ENCODE assay signal across 13 mouse cellular contexts in genomic region chr10:99127691-99128261, GRCm38 (mm10). TPM values are rescaled to one million over a fixed set of nuclear protein-coding genes. Genes with fewer than 3 reads are reported as not detected.
DNase-seq lines count a peak whose midpoint lies in the region; ATAC-seq and TF ChIP-seq lines count a peak whose summit lies in the region.
"Had no signal": no experiment of that assay in that cellular context is flagged by ENCODE, and none has a peak within 500 bp of the region (broad histone marks: within the 10 kb centered on the region; RNA-seq: fewer than 3 reads in every experiment).

No protein-coding gene starts in this region.

- 59% methylated on average over 11 of the region's 11 CpGs for WGBS in lung, postnatal 0 days
- WGBS in limb, embryonic 15.5 days = 59% methylated on average over 11 of the region's 11 CpGs
- WGBS in forebrain, embryonic 13.5 days = 88% methylated on average over 11 of the region's 11 CpGs
- WGBS in hindbrain, embryonic 11.5 days = 80% methylated on average over 11 of the region's 11 CpGs

- TF ChIP-seq EP300 in lung, postnatal 0 days (IDR thresholded peaks at IDR 0.05) = no peak

- H3K36me3 ChIP-seq in lung, postnatal 0 days (ENCODE audit: insufficient read depth, low read length) = no peaks in the 10 kb centered on the region; the same call in 1 of the 2 replicates
- 0 out of 2 replicates have a peak, but pooled peaks cover 2% of the 10 kb centered on the region for H3K36me3 ChIP-seq in limb, embryonic 15.5 days
- peaks cover 49% of the 10 kb centered on the region for H3K36me3 ChIP-seq in forebrain, embryonic 13.5 days (ENCODE audit: poor library complexity, severe bottlenecking)
- H3K36me3 ChIP-seq in hindbrain, embryonic 11.5 days (ENCODE audit: control insufficient read depth, insufficient read depth, low read length) = no peaks in the 10 kb centered on the region
- H3K36me3 ChIP-seq: heart, embryonic 15.5 days had no signal

- TF ChIP-seq CTCF in lung, postnatal 0 days (IDR thresholded peaks at IDR 0.05) = no peak

- H3K9ac ChIP-seq in lung, postnatal 0 days (replicated peaks; ENCODE audit: low read depth) = no peak overlapping the region
- H3K9ac ChIP-seq in limb, embryonic 15.5 days = no peak overlapping the region
- no peak overlapping the region for H3K9ac ChIP-seq in forebrain, embryonic 13.5 days
- H3K9ac ChIP-seq in hindbrain, embryonic 11.5 days (ENCODE audit: low read depth, low read length) = no peak overlapping the region
- H3K9ac ChIP-seq: heart, embryonic 15.5 days had no signal

- no peak for ATAC-seq in lung, postnatal 0 days
- no peak for ATAC-seq in limb, embryonic 15.5 days (ENCODE audit: insufficient number of reproducible peaks, low FRiP score, low TSS enrichment, low read depth)
- ATAC-seq in neutrophil, adult 5-6 weeks (ENCODE audit: extremely low read depth, insufficient number of reproducible peaks, low FRiP score, poor library complexity, severe bottlenecking) = peak; percentile 57
- ATAC-seq in forebrain, embryonic 13.5 days = no peak
- ATAC-seq in hindbrain, embryonic 11.5 days (ENCODE audit: low FRiP score) = no peak
- ATAC-seq: midbrain, embryonic 16.5 days had no signal

- no peaks in the 10 kb centered on the region for H3K9me3 ChIP-seq in lung, postnatal 0 days (ENCODE audit: low read length)
- H3K9me3 ChIP-seq in limb, embryonic 15.5 days = no peaks in the 10 kb centered on the region
- no peaks in the 10 kb centered on the region for H3K9me3 ChIP-seq in forebrain, embryonic 13.5 days (replicated peaks)
- no peaks in the 10 kb centered on the region for H3K9me3 ChIP-seq in hindbrain, embryonic 11.5 days (ENCODE audit: control insufficient read depth, low read length)
- H3K9me3 ChIP-seq: heart, embryonic 15.5 days had no signal

- DNase-seq in lung, postnatal 0 days (ENCODE audit: low spot score) = peak; percentile 18
- no peak for DNase-seq in lung, postnatal 14 days
- DNase-seq in thymus, postnatal 25 days = peak; percentile 74
- no peak for DNase-seq in frontal cortex, postnatal 10 days (ENCODE audit: low spot score in 2 of 2)
- no peak for DNase-seq in hindbrain, embryonic 11.5 days (ENCODE audit: low spot score)

- no peaks in the 10 kb centered on the region for H3K4me1 ChIP-seq in lung, postnatal 0 days (ENCODE audit: insufficient read depth, low read depth, low read length)
- peaks cover 12% of the 10 kb centered on the region for H3K4me1 ChIP-seq in limb, embryonic 15.5 days
- peaks cover 4% of the 10 kb centered on the region; the same call in 1 of the 2 replicates for H3K4me1 ChIP-seq in forebrain, embryonic 13.5 days
- no peaks in the 10 kb centered on the region for H3K4me1 ChIP-seq in hindbrain, embryonic 11.5 days (replicated peaks; ENCODE audit: control insufficient read depth, insufficient read depth, low read length)

- no peak overlapping the region for H3K27ac ChIP-seq in lung, postnatal 0 days (ENCODE audit: low read length)
- H3K27ac ChIP-seq in limb, embryonic 15.5 days = peak overlapping the region; percentile 19; the same call in 1 of the 2 replicates
- no peak overlapping the region for H3K27ac ChIP-seq in forebrain, embryonic 13.5 days
- H3K27ac ChIP-seq in hindbrain, embryonic 11.5 days (ENCODE audit: low read depth, low read length) = no peak overlapping the region
- H3K27ac ChIP-seq: heart, embryonic 15.5 days had no signal

- H3K4me3 ChIP-seq in lung, postnatal 0 days (ENCODE audit: low read depth, low read length) = no peak overlapping the region
- no peak overlapping the region for H3K4me3 ChIP-seq in limb, embryonic 15.5 days
- H3K4me3 ChIP-seq in forebrain, embryonic 13.5 days = no peak overlapping the region
- H3K4me3 ChIP-seq in hindbrain, embryonic 11.5 days (ENCODE audit: low read depth, low read length) = no peak overlapping the region
- H3K4me3 ChIP-seq: heart, embryonic 15.5 days had no signal

- H3K4me2 ChIP-seq in lung, postnatal 0 days (replicated peaks; ENCODE audit: low read depth, low read length) = no peak overlapping the region
- no peak overlapping the region for H3K4me2 ChIP-seq in limb, embryonic 15.5 days
- H3K4me2 ChIP-seq in forebrain, embryonic 13.5 days = no peak overlapping the region
- no peak overlapping the region for H3K4me2 ChIP-seq in hindbrain, embryonic 11.5 days (replicated peaks; ENCODE audit: low read depth, low read length)
- H3K4me2 ChIP-seq: heart, embryonic 15.5 days had no signal

- H3K27me3 ChIP-seq in lung, postnatal 0 days (replicated peaks; ENCODE audit: insufficient read depth, low read length) = no peaks in the 10 kb centered on the region
- H3K27me3 ChIP-seq in limb, embryonic 15.5 days = no peaks in the 10 kb centered on the region
- no peaks in the 10 kb centered on the region for H3K27me3 ChIP-seq in forebrain, embryonic 13.5 days
- no peaks in the 10 kb centered on the region for H3K27me3 ChIP-seq in hindbrain, embryonic 11.5 days (ENCODE audit: control insufficient read depth, insufficient read depth, low read length)
- H3K27me3 ChIP-seq: heart, embryonic 15.5 days had no signal

RNA-seq across cellular contexts. Expression of gene Phxr2, which starts 1.7 kb away (rescaled TPM):
- not detected in 2 replicates for polyA plus RNA-seq in lung, postnatal 0 days (2015; fragmentation: Nextera tagmentation; extraction: Ambion mirVana)
- not detected in 2 replicates for polyA plus RNA-seq in limb, embryonic 15.5 days (2015; fragmentation: Nextera tagmentation; extraction: Ambion mirVana)
- total RNA-seq in neutrophil, adult 5-6 weeks (2017) = 0.93 and 2.2 TPM in 2 replicates
- polyA plus RNA-seq in forebrain, embryonic 13.5 days (2015; fragmentation: Nextera tagmentation; extraction: Ambion mirVana) = 0.15 TPM in 1 of 2 replicates, not detected in the other
- polyA plus RNA-seq in hindbrain, embryonic 11.5 days (2014; fragmentation: Nextera tagmentation; extraction: Ambion mirVana) = not detected in 2 replicates
- total RNA-seq: adrenal gland, postnatal 4 days; layer of hippocampus, postnatal 14 days; MEL had no signal
- polyA plus RNA-seq: heart, embryonic 15.5 days; midbrain, embryonic 16.5 days had no signal

RNA-seq across cellular contexts. Expression of gene Galnt4, which starts 19.8 kb away (rescaled TPM):
- 8.0 and 8.9 TPM in 2 replicates for polyA plus RNA-seq in lung, postnatal 0 days (2015; fragmentation: Nextera tagmentation; extraction: Ambion mirVana)
- polyA plus RNA-seq in limb, embryonic 15.5 days (2015; fragmentation: Nextera tagmentation; extraction: Ambion mirVana) = 11.3 and 12.1 TPM in 2 replicates
- total RNA-seq in neutrophil, adult 5-6 weeks (2017) = 20.1 and 21.9 TPM in 2 replicates
- polyA plus RNA-seq in forebrain, embryonic 13.5 days (2015; fragmentation: Nextera tagmentation; extraction: Ambion mirVana) = 2.4 and 3.1 TPM in 2 replicates
- polyA plus RNA-seq in hindbrain, embryonic 11.5 days (2014; fragmentation: Nextera tagmentation; extraction: Ambion mirVana) = 4.2 and 4.7 TPM in 2 replicates

RNA-seq across cellular contexts. Expression of gene Poc1b, which starts 20.9 kb away (rescaled TPM):
- 6.1 and 6.2 TPM in 2 replicates for polyA plus RNA-seq in lung, postnatal 0 days (2015; fragmentation: Nextera tagmentation; extraction: Ambion mirVana)
- polyA plus RNA-seq in limb, embryonic 15.5 days (2015; fragmentation: Nextera tagmentation; extraction: Ambion mirVana) = 15.3 and 15.6 TPM in 2 replicates
- 9.0 and 12.8 TPM in 2 replicates for total RNA-seq in neutrophil, adult 5-6 weeks (2017)
- polyA plus RNA-seq in forebrain, embryonic 13.5 days (2015; fragmentation: Nextera tagmentation; extraction: Ambion mirVana) = 16.0 and 17.3 TPM in 2 replicates
- polyA plus RNA-seq in hindbrain, embryonic 11.5 days (2014; fragmentation: Nextera tagmentation; extraction: Ambion mirVana) = 26.5 and 34.1 TPM in 2 replicates

Comparison
In these comparisons a context has a peak if more than half of its experiments do, and no peak if none do; other contexts are left out.
1. DNase-seq: peak in lung, postnatal 0 days (single experiment) and thymus, postnatal 25 days (single experiment); none in lung, postnatal 14 days (single experiment), frontal cortex, postnatal 10 days (0 of 2) and hindbrain, embryonic 11.5 days (single experiment).